Mouse (Mus musculus) heart, embryonic 12.5 days (tissue): ENCODE data around the gene Pax3. TPM values are rescaled to one million over a fixed set of nuclear protein-coding genes. Genes with fewer than 3 reads are reported as not detected.

Experiments used
- ATAC-seq: fragments of 200-750 bp; cut with Nextera tagmentation; 2 replicates; pipeline ENCODE4 v1.8.0; 2017; ENCODE audit warnings: moderate TSS enrichment, moderate library complexity; ENCODE audit not compliant: insufficient number of reproducible peaks, low FRiP score
- H3K27ac ChIP-seq: fragments of 300-500 bp; sonication (generic); 2 replicates; pipeline ENCODE4 v1.5.1; 2016; ENCODE audit warnings: mild to moderate bottlenecking, moderate library complexity; ENCODE audit not compliant: poor library complexity, severe bottlenecking
- H3K27me3 ChIP-seq: fragments of 300-500 bp; sonication (generic); replicated peaks from 2 replicates; pipeline ENCODE4 v1.6.1; 2016; ENCODE audit warnings: mild to moderate bottlenecking, moderate library complexity
- H3K36me3 ChIP-seq: fragments of 300-500 bp; sonication (generic); 2 replicates; pipeline ENCODE4 v1.6.1; 2016; ENCODE audit warnings: mild to moderate bottlenecking, moderate library complexity
- H3K4me1 ChIP-seq: fragments of 300-500 bp; sonication (generic); replicated peaks from 2 replicates; pipeline ENCODE4 v1.6.1; 2016; ENCODE audit warnings: mild to moderate bottlenecking
- H3K4me2 ChIP-seq: fragments of 300-500 bp; sonication (generic); 2 replicates; pipeline ENCODE4 v1.6.1; 2016; ENCODE audit warnings: mild to moderate bottlenecking, moderate library complexity
- H3K4me3 ChIP-seq: fragments of 300-500 bp; sonication (generic); 2 replicates; pipeline ENCODE4 v1.5.1; 2016; ENCODE audit warnings: mild to moderate bottlenecking
- H3K9ac ChIP-seq: fragments of 300-500 bp; sonication (generic); 2 replicates; pipeline ENCODE4 v1.6.1; 2016; ENCODE audit warnings: mild to moderate bottlenecking, moderate library complexity
- H3K9me3 ChIP-seq: fragments of 300-500 bp; sonication (generic); replicated peaks from 2 replicates; pipeline ENCODE4 v1.6.1; 2016; ENCODE audit warnings: mild to moderate bottlenecking, moderate library complexity
- WGBS: fragments of 180-500 bp; shearing (Covaris S2); methylation state at CpG from one replicate; pipeline ENCODE4 v1.1.7; 2016; 5-methylcytosine and 5-hydroxymethylcytosine counted together
- polyA plus RNA-seq: library from polyadenylated mRNA; unstranded; fragments of >200 nt; fragmentation: Nextera tagmentation; extraction: Ambion mirVana; gene quantifications from 2 replicates; pipeline ENCODE4 v1.2.1, GENCODE M21; 2016

Pax3 gene
- polyA plus RNA-seq, result 0.10 and 0.12 TPM in 2 replicates

GRCm38 (mm10) chr1:78196751-78197311 is at the start of gene Pax3:
Gene Pax3 (minus strand): TSS chr1:78197134.
- peak within 1 kb of the TSS; percentile 42 for H3K4me3 ChIP-seq
- H3K4me1 ChIP-seq, result peaks cover 13% of the 10 kb centered on the region
- peak within 1 kb of the TSS; percentile 64 for H3K4me2 ChIP-seq
- ATAC-seq, result no peak
- H3K27me3 ChIP-seq, result peaks cover 92% of the 10 kb centered on the region
- H3K9ac ChIP-seq, result no peak within 1 kb of the TSS
- under 1% methylated on average over 37 of the region's 37 CpGs for WGBS
- no peaks in the 10 kb centered on the region for H3K36me3 ChIP-seq
- no peaks in the 10 kb centered on the region for H3K9me3 ChIP-seq
- H3K27ac ChIP-seq, result no peak within 1 kb of the TSS

- H3K27ac ChIP-seq, result no peak overlapping the region
- no peaks in the 10 kb centered on the region for H3K36me3 ChIP-seq
- ATAC-seq, result no peak
- H3K9me3 ChIP-seq, result no peaks in the 10 kb centered on the region
- H3K4me1 ChIP-seq, result no peaks in the 10 kb centered on the region
- no peaks in the 10 kb centered on the region for H3K27me3 ChIP-seq
- H3K4me2 ChIP-seq, result no peak overlapping the region
- 71% methylated on average over 5 of the region's 5 CpGs for WGBS
- no peak overlapping the region for H3K9ac ChIP-seq
- H3K4me3 ChIP-seq, result no peak overlapping the region
These were observed 37.4 kb upstream of the Pax3 start for GRCm38 (mm10) chr1:78234306-78234705.

- Histone ChIP-seq H3K9ac (no peak overlapping the region), H3K36me3 (no peaks in the 10 kb centered on the region), H3K9me3 (no peaks in the 10 kb centered on the region), H3K4me3 (no peak overlapping the region), H3K27me3 (peaks cover 6% of the 10 kb centered on the region; the same call in 1 of the 2 replicates), H3K4me1 (no peaks in the 10 kb centered on the region), H3K27ac (no peak overlapping the region), H3K4me2 (no peak overlapping the region)
- 76% methylated on average over 10 of the region's 10 CpGs for WGBS
- ATAC-seq, result no peak
These were observed 35.1 kb upstream of the Pax3 start for GRCm38 (mm10) chr1:78231901-78232546.

- Histone ChIP-seq H3K4me3 (no peak overlapping the region), H3K36me3 (no peaks in the 10 kb centered on the region), H3K4me2 (no peak overlapping the region), H3K27me3 (peaks cover 6% of the 10 kb centered on the region; the same call in 1 of the 2 replicates), H3K9me3 (no peaks in the 10 kb centered on the region), H3K27ac (no peak overlapping the region), H3K4me1 (no peaks in the 10 kb centered on the region), H3K9ac (no peak overlapping the region)
- ATAC-seq, result no peak
These were observed 32.9 kb upstream of the Pax3 start for GRCm38 (mm10) chr1:78229801-78230200.

DNA sequence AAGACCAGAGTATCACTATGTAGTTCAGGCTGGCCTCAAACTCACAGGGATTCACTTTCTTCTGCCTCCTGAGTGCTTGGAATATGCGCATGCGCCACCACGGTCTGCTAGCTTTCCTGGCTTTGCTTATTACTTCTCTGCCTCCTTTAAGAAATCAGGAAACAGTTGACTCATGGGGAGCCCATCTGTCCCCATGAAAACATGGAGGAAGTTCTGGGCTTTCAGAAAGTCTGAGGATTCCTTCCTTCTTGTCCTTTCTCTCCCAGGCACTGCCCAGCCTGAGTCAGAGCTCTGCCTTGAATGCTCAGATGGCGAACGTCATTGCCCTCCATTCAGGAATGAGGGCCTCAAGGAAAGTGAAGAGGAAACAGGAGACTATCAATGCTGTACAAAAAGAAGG is 31.8 kb upstream of the Pax3 start:
- no peaks in the 10 kb centered on the region for H3K9me3 ChIP-seq
- H3K4me3 ChIP-seq, result no peak overlapping the region
- peaks cover 9% of the 10 kb centered on the region; the same call in 1 of the 2 replicates for H3K27me3 ChIP-seq
- ATAC-seq, result no peak
- H3K4me2 ChIP-seq, result no peak overlapping the region
- 52% methylated on average over 5 of the region's 5 CpGs for WGBS
- no peaks in the 10 kb centered on the region for H3K36me3 ChIP-seq
- H3K4me1 ChIP-seq, result no peaks in the 10 kb centered on the region
- no peak overlapping the region for H3K27ac ChIP-seq
- no peak overlapping the region for H3K9ac ChIP-seq

DNA sequence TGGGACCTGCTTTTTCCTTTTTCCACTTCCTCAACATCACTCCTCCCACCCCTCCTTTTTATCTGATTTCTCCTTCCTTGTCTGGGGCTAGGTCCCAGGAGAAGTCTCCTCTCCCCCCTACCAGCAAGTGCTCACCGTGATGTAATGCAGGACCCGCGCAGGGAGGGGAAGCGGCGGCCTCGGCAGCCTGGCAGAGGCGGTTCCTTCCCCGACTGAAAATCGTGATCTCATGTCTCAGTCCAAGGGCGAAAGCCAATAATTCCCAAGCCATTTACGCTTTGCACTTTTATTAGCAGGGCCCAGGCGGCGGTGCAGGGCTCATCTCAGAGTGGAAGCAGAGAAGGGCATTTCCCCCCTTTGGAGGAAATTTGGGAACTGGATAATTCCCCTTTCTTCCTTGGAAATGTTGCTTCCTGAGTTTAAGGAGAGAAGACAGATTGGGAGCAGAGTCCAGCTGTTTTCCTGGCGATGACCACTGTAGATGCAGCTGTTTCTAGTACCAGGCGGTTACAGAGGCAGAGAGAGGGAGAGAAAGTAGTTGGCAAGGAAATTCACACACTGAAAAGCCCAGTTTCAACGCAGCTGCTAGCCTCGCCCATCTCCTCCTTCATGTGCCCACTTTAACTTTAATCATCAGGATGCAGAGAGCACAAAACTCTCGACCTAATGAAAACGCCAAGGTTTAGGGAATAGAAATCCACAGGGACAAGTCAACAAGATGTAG is 21.3 kb upstream of the Pax3 start:
- H3K27ac ChIP-seq, result no peak overlapping the region
- peaks cover 19% of the 10 kb centered on the region for H3K4me1 ChIP-seq
- H3K36me3 ChIP-seq, result no peaks in the 10 kb centered on the region
- WGBS, result 2% methylated on average over 19 of the region's 19 CpGs
- ATAC-seq, result no peak
- H3K9me3 ChIP-seq, result no peaks in the 10 kb centered on the region
- H3K9ac ChIP-seq, result no peak overlapping the region
- H3K4me2 ChIP-seq, result peak overlapping the region; percentile 99
- peaks cover 79% of the 10 kb centered on the region for H3K27me3 ChIP-seq
- H3K4me3 ChIP-seq, result peak overlapping the region; percentile 67

- H3K27me3 ChIP-seq, result peaks cover 88% of the 10 kb centered on the region
- WGBS, result under 1% methylated on average over 79 of the region's 79 CpGs
- peaks cover 19% of the 10 kb centered on the region for H3K4me1 ChIP-seq
- H3K36me3 ChIP-seq, result no peaks in the 10 kb centered on the region
- H3K4me2 ChIP-seq, result peak overlapping the region; percentile 99
- H3K4me3 ChIP-seq, result peak overlapping the region; percentile 67
- H3K27ac ChIP-seq, result no peak overlapping the region
- H3K9ac ChIP-seq, result peak overlapping the region; percentile 69
- ATAC-seq, result peak; percentile 67
- H3K9me3 ChIP-seq, result no peaks in the 10 kb centered on the region
These were observed 20.5 kb upstream of the Pax3 start for GRCm38 (mm10) chr1:78217151-78218034.

GRCm38 (mm10) chr1:78216509-78217141 is 19.7 kb upstream of the Pax3 start:
- no peaks in the 10 kb centered on the region for H3K9me3 ChIP-seq
- H3K4me3 ChIP-seq, result peak overlapping the region; percentile 67
- peaks cover 19% of the 10 kb centered on the region for H3K4me1 ChIP-seq
- WGBS, result under 1% methylated on average over 69 of the region's 79 CpGs
- H3K27me3 ChIP-seq, result peaks cover 95% of the 10 kb centered on the region
- peak overlapping the region; percentile 69 for H3K9ac ChIP-seq
- H3K27ac ChIP-seq, result no peak overlapping the region
- ATAC-seq, result no peak
- H3K36me3 ChIP-seq, result no peaks in the 10 kb centered on the region
- H3K4me2 ChIP-seq, result peak overlapping the region; percentile 99

GRCm38 (mm10) chr1:78215749-78216508 is 19.0 kb upstream of the Pax3 start:
- Histone ChIP-seq H3K9me3 (no peaks in the 10 kb centered on the region), H3K27me3 (peaks cover 94% of the 10 kb centered on the region), H3K9ac (0 out of 2 replicates have a peak overlapping the region, but pooled peaks have one; percentile 69), H3K36me3 (no peaks in the 10 kb centered on the region), H3K27ac (no peak overlapping the region), H3K4me3 (peak overlapping the region; percentile 67), H3K4me2 (peak overlapping the region; percentile 99), H3K4me1 (peaks cover 19% of the 10 kb centered on the region)
- no peak; the same call in 1 of the 2 replicates for ATAC-seq
- WGBS, result under 1% methylated on average over 36 of the region's 36 CpGs

GRCm38 (mm10) chr1:78211041-78211440 is 14.1 kb upstream of the Pax3 start:
- H3K4me1 ChIP-seq, result peaks cover under 1% of the 10 kb centered on the region; the same call in 1 of the 2 replicates
- no peaks in the 10 kb centered on the region for H3K36me3 ChIP-seq
- H3K9ac ChIP-seq, result no peak overlapping the region
- H3K9me3 ChIP-seq, result no peaks in the 10 kb centered on the region
- WGBS, result 6% methylated on average over 5 of the region's 5 CpGs
- H3K4me3 ChIP-seq, result no peak overlapping the region
- no peak for ATAC-seq
- H3K4me2 ChIP-seq, result no peak overlapping the region
- no peak overlapping the region for H3K27ac ChIP-seq
- peaks cover 95% of the 10 kb centered on the region for H3K27me3 ChIP-seq
